8 mouse cellular contexts compared by ENCODE assay signal in the genomic region with DNA sequence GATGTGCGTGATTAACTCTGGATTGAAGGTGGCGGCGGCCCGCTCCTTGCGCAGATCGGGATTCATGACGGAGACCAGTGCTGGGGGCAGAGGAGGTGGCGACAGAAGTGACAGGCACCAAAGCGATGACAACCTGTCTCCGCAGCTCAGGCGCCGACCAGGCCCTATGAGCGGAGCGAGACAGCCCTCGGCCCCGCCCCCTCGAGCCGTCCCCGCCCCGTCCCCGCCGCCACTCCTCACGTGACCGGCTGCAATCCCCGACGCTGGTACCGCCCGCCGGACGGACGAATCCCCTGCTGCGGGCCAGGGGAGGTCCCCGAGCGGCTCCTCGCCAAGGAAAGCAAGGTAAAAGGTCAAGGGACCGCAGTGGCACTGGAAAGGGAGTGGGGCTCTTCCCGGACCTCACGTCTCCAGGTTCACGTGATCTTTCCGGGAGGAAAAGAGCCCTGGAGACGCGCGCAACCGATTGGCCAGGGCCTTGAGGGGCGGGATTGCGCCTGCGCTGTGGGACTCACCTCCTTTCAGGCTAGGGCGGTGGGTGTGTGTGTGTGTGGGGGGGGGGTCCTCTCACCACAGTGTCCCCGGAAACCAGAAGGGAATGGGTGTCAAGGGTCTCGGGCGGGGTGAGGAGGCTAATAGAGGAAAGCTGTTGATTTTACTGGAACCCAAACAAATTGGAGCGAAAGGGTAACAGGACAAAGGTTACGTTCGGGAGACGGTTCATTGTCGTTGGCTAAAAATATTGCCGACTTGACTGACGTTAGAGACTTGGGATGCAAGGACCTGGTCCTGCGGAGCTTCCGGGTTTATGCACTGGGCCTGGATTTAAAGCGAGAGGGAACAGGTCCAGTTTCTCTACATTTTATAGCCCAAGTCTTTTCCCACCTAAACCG. TPM values are rescaled to one million over a fixed set of nuclear protein-coding genes. Genes with fewer than 3 reads are reported as not detected.
A peak's percentile ranks its signal among the peaks of the same experiment; 100 is the strongest.
DNase-seq lines count a peak whose midpoint lies in the region; ATAC-seq and TF ChIP-seq lines count a peak whose summit lies in the region.

Gene Ten1 (plus strand): TSS at position 217 of the 893 bp plus-strand sequence.
Gene Acox1 (minus strand): TSS at position 407 of the 893 bp plus-strand sequence.

- H3K9ac ChIP-seq in lung, postnatal 0 days (replicated peaks; ENCODE audit: low read depth) = peak within 1 kb of the TSS; percentile 95

- H3K4me2 ChIP-seq in lung, postnatal 0 days (replicated peaks; ENCODE audit: low read depth, low read length) = peak within 1 kb of the TSS; percentile 85

- peak within 1 kb of the TSS; percentile 77 for H3K4me3 ChIP-seq in hindbrain, embryonic 10.5 days
- peak within 1 kb of the TSS; percentile 79 for H3K4me3 ChIP-seq in lung, postnatal 0 days (ENCODE audit: low read depth, low read length)

- TF ChIP-seq EP300 in lung, postnatal 0 days (IDR thresholded peaks at IDR 0.05) = peak; percentile 72

- no peaks in the 10 kb centered on the region for H3K9me3 ChIP-seq in hindbrain, embryonic 10.5 days
- no peaks in the 10 kb centered on the region for H3K9me3 ChIP-seq in lung, postnatal 0 days (ENCODE audit: low read length)

- no peak for TF ChIP-seq CTCF in lung, postnatal 0 days (IDR thresholded peaks at IDR 0.05)

- H3K27me3 ChIP-seq in hindbrain, embryonic 10.5 days (ENCODE audit: insufficient read depth, poor library complexity, severe bottlenecking) = no peaks in the 10 kb centered on the region
- H3K27me3 ChIP-seq in lung, postnatal 0 days (replicated peaks; ENCODE audit: insufficient read depth, low read length) = no peaks in the 10 kb centered on the region

- peak; percentile 96 for DNase-seq in MN1 (ENCODE audit: low spot score)
- peak; percentile 96 for DNase-seq in cerebellum, adult 9-10 months
- DNase-seq in hindbrain, embryonic 10.5 days (ENCODE audit: low spot score) = peak; percentile 98
- peak; percentile 95 for DNase-seq in layer of hippocampus, adult 9-11 months
- DNase-seq in lung, postnatal 0 days (ENCODE audit: low spot score) = peak; percentile 98
- peak; percentile 92 for DNase-seq in ovary, postnatal 14 days (ENCODE audit: low spot score)
- DNase-seq in thymus, postnatal 14 days = peak; percentile 96

- under 1% methylated on average over 62 of the region's 62 CpGs for whole genome bisulfite sequencing in hindbrain, embryonic 10.5 days
- under 1% methylated on average over 59 of the region's 62 CpGs for WGBS in lung, postnatal 0 days

- peaks cover 19% of the 10 kb centered on the region for H3K4me1 ChIP-seq in hindbrain, embryonic 10.5 days (replicated peaks)
- peaks cover 7% of the 10 kb centered on the region; the same call in 1 of the 2 replicates for H3K4me1 ChIP-seq in lung, postnatal 0 days (ENCODE audit: insufficient read depth, low read depth, low read length)

- peaks cover 14% of the 10 kb centered on the region for H3K36me3 ChIP-seq in hindbrain, embryonic 10.5 days
- H3K36me3 ChIP-seq in lung, postnatal 0 days (ENCODE audit: insufficient read depth, low read length) = no peaks in the 10 kb centered on the region

- H3K27ac ChIP-seq in hindbrain, embryonic 10.5 days = peak within 1 kb of the TSS; percentile 99
- peak within 1 kb of the TSS; percentile 97 for H3K27ac ChIP-seq in lung, postnatal 0 days (ENCODE audit: low read length)

- peak; percentile 94 for ATAC-seq in frontal cortex, adult (ENCODE audit: low TSS enrichment)
- peak; percentile 96 for ATAC-seq in lung, postnatal 0 days

RNA-seq across cellular contexts. Expression of gene Ten1, which starts in this region (rescaled TPM):
- polyA plus RNA-seq in hindbrain, embryonic 10.5 days (2016; fragmentation: Nextera tagmentation; extraction: Ambion mirVana) = 68.5 and 78.9 TPM in 2 replicates
- polyA plus RNA-seq in lung, postnatal 0 days (2015; fragmentation: Nextera tagmentation; extraction: Ambion mirVana) = 74.7 and 79.0 TPM in 2 replicates

RNA-seq across cellular contexts. Expression of gene Acox1, which starts in this region (rescaled TPM):
- polyA plus RNA-seq in hindbrain, embryonic 10.5 days (2016; fragmentation: Nextera tagmentation; extraction: Ambion mirVana) = 21.8 TPM in 2 replicates
- 31.7 and 33.5 TPM in 2 replicates for polyA plus RNA-seq in lung, postnatal 0 days (2015; fragmentation: Nextera tagmentation; extraction: Ambion mirVana)

Comparison
In these comparisons a context has a peak if more than half of its experiments do, and no peak if none do; other contexts are left out.
1. Peak in every context shown above with its lines: DNase-seq, ATAC-seq, H3K4me3 ChIP-seq and H3K27ac ChIP-seq.